In the genomic region with DNA sequence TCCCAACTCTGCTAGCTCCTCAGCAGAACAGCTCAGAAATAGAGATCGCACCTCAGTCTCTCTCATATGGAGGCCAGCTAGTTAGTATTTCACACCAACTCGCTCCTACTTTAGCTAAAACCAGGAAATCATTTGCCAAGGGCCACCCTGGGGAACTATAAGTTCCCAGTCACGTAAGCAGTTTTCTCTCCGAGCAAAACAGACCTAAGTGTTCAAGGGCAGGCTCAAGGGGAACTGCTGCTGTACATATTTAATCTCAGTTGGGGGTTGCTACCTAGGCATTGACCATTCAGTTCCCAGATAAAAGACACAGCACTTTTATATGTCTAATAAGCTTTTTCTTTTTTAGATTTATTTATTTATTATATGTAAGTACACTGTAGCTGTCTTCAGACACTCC, we compare ENCODE assay signal across 20 mouse cellular contexts.
DNase-seq lines count a peak whose midpoint lies in the region; ATAC-seq and TF ChIP-seq lines count a peak whose summit lies in the region.
"Had no signal": no experiment of that assay in that cellular context is flagged by ENCODE, and none has a peak within 500 bp of the region (broad histone marks: within the 10 kb centered on the region; RNA-seq: fewer than 3 reads in every experiment).

No protein-coding gene starts in this region.

- DNase-seq in 3T3-L1 (ENCODE audit: low read depth, low spot score), result peak; percentile 91
- peak; percentile 94 for DNase-seq in adipocyte (ENCODE audit: low spot score)
- no peak for DNase-seq in heart, postnatal 14 days
- DNase-seq in lung, postnatal 0 days (ENCODE audit: low spot score), result no peak
- DNase-seq: adrenal gland, adult 2 months; adrenal gland, adult 8-10 months; adrenal gland, postnatal 10 days; adrenal gland, postnatal 14 days; adrenal gland, postnatal 25 days; adrenal gland, postnatal 36 days; B cell, adult 2 months; cerebellum, adult 11 months; cerebellum, adult 11-12 months; cerebellum, adult 18-20 months; cerebellum, adult 2 months; cerebellum, adult 8-10 months had no signal

- no peak overlapping the region for H3K9ac ChIP-seq in lung, postnatal 0 days (replicated peaks; ENCODE audit: low read depth)

- no peaks in the 10 kb centered on the region for H3K36me3 ChIP-seq in lung, postnatal 0 days (ENCODE audit: insufficient read depth, low read length)
- H3K36me3 ChIP-seq: G1E had no signal

- no peak overlapping the region for H3K4me3 ChIP-seq in lung, postnatal 0 days (ENCODE audit: low read depth, low read length)

- H3K27me3 ChIP-seq in lung, postnatal 0 days (replicated peaks; ENCODE audit: insufficient read depth, low read length), result no peaks in the 10 kb centered on the region

- TF ChIP-seq CTCF in lung, postnatal 0 days (IDR thresholded peaks at IDR 0.05), result no peak

- H3K9me3 ChIP-seq in lung, postnatal 0 days (ENCODE audit: low read length), result no peaks in the 10 kb centered on the region
- H3K9me3 ChIP-seq: G1E had no signal

- no peak for TF ChIP-seq EP300 in lung, postnatal 0 days (IDR thresholded peaks at IDR 0.05)

- intact Hi-C loops in heart, postnatal 14 days (cut with DNase I), result no loop called here

- H3K27ac ChIP-seq in lung, postnatal 0 days (ENCODE audit: low read length), result no peak overlapping the region

- 70% methylated on average over 4 of the region's 4 CpGs for WGBS in lung, postnatal 0 days

- ATAC-seq in lung, postnatal 0 days, result no peak
- ATAC-seq: activated CD4-positive, CD25-positive, alpha-beta regulatory T cell, adult 4 months; CD4-positive, CD25-positive, alpha-beta regulatory T cell, adult 4 months; Patski had no signal

- H3K4me1 ChIP-seq in lung, postnatal 0 days (ENCODE audit: insufficient read depth, low read depth, low read length), result no peaks in the 10 kb centered on the region

- H3K4me2 ChIP-seq in lung, postnatal 0 days (replicated peaks; ENCODE audit: low read depth, low read length), result no peak overlapping the region

Comparison
In these comparisons a context has a peak if more than half of its experiments do, and no peak if none do; other contexts are left out.
1. DNase-seq: peak in 3T3-L1 (single experiment) and adipocyte (single experiment); none in heart, postnatal 14 days (0 of 2) and lung, postnatal 0 days (single experiment).